8 mouse cellular contexts compared by ENCODE assay signal in genomic region chr11:118326991-118327971, GRCm38 (mm10). TPM values are rescaled to one million over a fixed set of nuclear protein-coding genes. Genes with fewer than 3 reads are reported as not detected.
DNase-seq lines count a peak whose midpoint lies in the region; ATAC-seq lines count a peak whose summit lies in the region.

No protein-coding gene starts in this region.

- peak overlapping the region; percentile 41 for H3K27ac ChIP-seq in stomach, embryonic 16.5 days (ENCODE audit: low read length)

- 59% methylated on average over 24 of the region's 24 CpGs for WGBS in stomach, embryonic 16.5 days

- no peaks in the 10 kb centered on the region for H3K36me3 ChIP-seq in stomach, embryonic 16.5 days (ENCODE audit: control insufficient read depth, insufficient read depth, low read length)

- H3K4me3 ChIP-seq in stomach, embryonic 16.5 days (replicated peaks; ENCODE audit: low read length) = no peak overlapping the region

- H3K9ac ChIP-seq in stomach, embryonic 16.5 days (ENCODE audit: low read length) = 0 out of 2 replicates have a peak overlapping the region, but pooled peaks have one; percentile 9

- peak; percentile 30 for DNase-seq in ZHBTc4 (ENCODE audit: low read depth, low spot score)
- DNase-seq in cerebellum, adult 18-20 months = peak; percentile 53 to 59
- DNase-seq in forelimb bud, embryonic 11.5 days (ENCODE audit: low read depth, low spot score) = peak; percentile 57
- peak; percentile 82 to 83 for DNase-seq in heart, postnatal 10 days
- peak; percentile 92 for DNase-seq in layer of hippocampus, adult 9-11 months
- DNase-seq in lung, postnatal 25 days (ENCODE audit: low spot score) = peak; percentile 82
- no peak for DNase-seq in thymus, postnatal 0 days (ENCODE audit: low spot score)

- H3K4me1 ChIP-seq in stomach, embryonic 16.5 days (ENCODE audit: control insufficient read depth, insufficient read depth, low read length) = peaks cover 16% of the 10 kb centered on the region; the same call in 1 of the 2 replicates

- H3K9me3 ChIP-seq in stomach, embryonic 16.5 days (replicated peaks; ENCODE audit: control insufficient read depth, low read length) = no peaks in the 10 kb centered on the region

- H3K27me3 ChIP-seq in stomach, embryonic 16.5 days (ENCODE audit: control insufficient read depth, insufficient read depth, low read length) = no peaks in the 10 kb centered on the region

- ATAC-seq in stomach, embryonic 16.5 days (ENCODE audit: insufficient read depth, low FRiP score) = peak; percentile 71

- intact Hi-C loops in heart, postnatal 10 days (cut with DNase I) = no loop called here

- H3K4me2 ChIP-seq in stomach, embryonic 16.5 days (ENCODE audit: low read depth, low read length) = no peak overlapping the region

RNA-seq across cellular contexts. Expression of gene Cep295nl, which starts 15.0 kb away (rescaled TPM):
- 1 to 10 TPM; 1.4 to 2.0 TPM for total RNA-seq in heart, postnatal 10 days (2021)
- polyA plus RNA-seq in stomach, embryonic 16.5 days (2015; fragmentation: Nextera tagmentation; extraction: Ambion mirVana) = 0.36 and 0.55 TPM in 2 replicates
- 0.21 and 0.30 TPM in 2 replicates for polyA plus RNA-seq in thymus, postnatal 0 days (2015; fragmentation: Nextera tagmentation; extraction: Ambion mirVana)

RNA-seq across cellular contexts. Expression of gene Timp2, which starts 28.3 kb away (rescaled TPM):
- 100 to 1,000 TPM; 199 to 211 TPM for total RNA-seq in heart, postnatal 10 days (2021)
- polyA plus RNA-seq in stomach, embryonic 16.5 days (2015; fragmentation: Nextera tagmentation; extraction: Ambion mirVana) = 66.5 and 66.7 TPM in 2 replicates
- polyA plus RNA-seq in thymus, postnatal 0 days (2015; fragmentation: Nextera tagmentation; extraction: Ambion mirVana) = 45.1 and 45.2 TPM in 2 replicates

RNA-seq across cellular contexts. Expression of gene Usp36, which starts 37.2 kb away (rescaled TPM):
- total RNA-seq in heart, postnatal 10 days (2021) = 10 to 100 TPM; 13.9 TPM
- 18.0 and 18.2 TPM in 2 replicates for polyA plus RNA-seq in stomach, embryonic 16.5 days (2015; fragmentation: Nextera tagmentation; extraction: Ambion mirVana)
- polyA plus RNA-seq in thymus, postnatal 0 days (2015; fragmentation: Nextera tagmentation; extraction: Ambion mirVana) = 13.0 and 15.2 TPM in 2 replicates
